Mouse (Mus musculus): ENCODE data around the gene Madcam1.

DNA sequence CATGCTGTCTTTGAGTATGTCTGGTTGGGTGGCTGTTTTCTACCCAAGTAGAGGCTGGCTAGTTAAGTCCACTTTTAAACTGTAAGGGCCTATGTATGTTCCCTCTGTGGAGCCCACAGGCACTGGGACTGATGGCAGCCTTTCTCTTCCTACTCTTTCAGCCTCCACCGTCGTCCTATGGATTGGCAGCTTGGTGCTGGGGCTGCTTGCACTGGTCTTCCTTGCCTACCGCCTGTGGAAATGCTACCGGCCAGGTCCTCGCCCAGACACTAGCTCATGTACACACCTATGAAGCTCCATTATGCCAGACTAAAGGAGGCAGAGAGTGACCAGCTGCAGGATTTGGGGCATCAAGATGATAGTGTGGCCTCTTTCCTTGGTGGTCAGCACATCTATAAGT lies 3.7 kb downstream of the Madcam1 start:
- TF ChIP-seq CTCF (IDR thresholded peaks at IDR 0.05; ENCODE audit: low read depth) (no peak), EP300 (IDR thresholded peaks at IDR 0.05; ENCODE audit: low read depth) (no peak)
